Mouse (Mus musculus) CH12.LX (cell line): Measurements from ENCODE around the gene Perm1. TPM values are rescaled to one million over a fixed set of nuclear protein-coding genes. Genes with fewer than 3 reads are reported as not detected.

ENCODE experiments used
- DNase-seq: peaks from one replicate; pipeline ENCODE4 v3.0.0-alpha.2; 2013; ENCODE audit errors: extremely low read depth
- H3K27ac ChIP-seq: 2 replicates; pipeline ENCODE4 v1.5.1; 2012; ENCODE audit warnings: low read depth, mild to moderate bottlenecking, control low read depth, moderate library complexity; ENCODE audit not compliant: insufficient read depth
- H3K27me3 ChIP-seq: replicated peaks from 2 replicates; pipeline ENCODE3; 2012; ENCODE audit warnings: inconsistent platforms
- H3K36me3 ChIP-seq, 2 experiments: replicated peaks in 1 of 2; 2 replicates each; pipeline versions ENCODE3 to v1.6.1; 2012; ENCODE audit warnings: inconsistent platforms in 1 of 2, low read length in 1 of 2, mild to moderate bottlenecking in 1 of 2, mixed read lengths in 1 of 2, moderate library complexity in 1 of 2; ENCODE audit not compliant: control insufficient read depth in 1 of 2, insufficient read depth in 1 of 2
- H3K4me1 ChIP-seq, 2 experiments: 2 replicates each; pipeline ENCODE4 v1.6.1; 2012; ENCODE audit warnings: inconsistent platforms in 1 of 2, moderate library complexity in 1 of 2; ENCODE audit not compliant: insufficient read depth in 2 of 2, control insufficient read depth in 1 of 2
- H3K4me2 ChIP-seq: 2 replicates; pipeline ENCODE4 v1.6.1; 2012; ENCODE audit warnings: low read depth, mild to moderate bottlenecking, control low read depth; ENCODE audit not compliant: poor library complexity, insufficient read depth, severe bottlenecking
- H3K4me3 ChIP-seq, 3 experiments: fragments of 150-350 bp in 1 of 3; sonication (generic) in 1 of 3; replicated peaks in 1 of 3; 2 replicates each; pipeline versions ENCODE3 to v1.5.1; 2011 to 2012; ENCODE audit warnings: low read depth in 2 of 3, low read length in 2 of 3, mild to moderate bottlenecking in 2 of 3, moderate library complexity in 2 of 3, control low read depth in 1 of 3, improper control_type of control experiment in 1 of 3, inconsistent platforms in 1 of 3, mixed read lengths in 1 of 3; ENCODE audit not compliant: poor library complexity in 1 of 3
- H3K79me2 ChIP-seq: replicated peaks from 2 replicates; pipeline ENCODE4 v1.6.1; 2012; ENCODE audit warnings: mild to moderate bottlenecking, moderate library complexity; ENCODE audit not compliant: control insufficient read depth, poor library complexity, insufficient read depth, severe bottlenecking; ENCODE audit errors: extremely low read depth
- H3K9ac ChIP-seq: 2 replicates; pipeline ENCODE4 v1.6.1; 2012; ENCODE audit warnings: low read depth, mild to moderate bottlenecking, control low read depth, moderate library complexity; ENCODE audit not compliant: insufficient read depth
- H3K9me3 ChIP-seq: replicated peaks from 2 replicates; pipeline ENCODE3; 2012; ENCODE audit warnings: low read length, inconsistent platforms, mixed read lengths
- BHLHE40 ChIP-seq: IDR thresholded peaks from 2 replicates; pipeline ENCODE4 v1.6.1; 2011; ENCODE audit warnings: mild to moderate bottlenecking, low read depth, low read length, improper control_type of control experiment
- CHD1 ChIP-seq: IDR thresholded peaks from 2 replicates; pipeline ENCODE4 v1.6.1; 2012; ENCODE audit warnings: low read depth, low read length, improper control_type of control experiment, inconsistent platforms
- CHD2 ChIP-seq: IDR thresholded peaks from 2 replicates; pipeline ENCODE4 v1.6.1; 2011; ENCODE audit warnings: low read length, improper control_type of control experiment
- ELF1 ChIP-seq: IDR thresholded peaks from 2 replicates; pipeline ENCODE4 v1.6.1; 2014; ENCODE audit warnings: low read depth, mild to moderate bottlenecking, inconsistent platforms, low read length, improper control_type of control experiment
- ETS1 ChIP-seq: conservative IDR thresholded peaks from 2 replicates; pipeline ENCODE4 v1.6.1; 2012; ENCODE audit warnings: low read depth, mild to moderate bottlenecking, inconsistent platforms, low read length, improper control_type of control experiment, moderate library complexity
- GABPA ChIP-seq: IDR thresholded peaks from 2 replicates; pipeline ENCODE4 v1.6.1; 2012; ENCODE audit warnings: low read depth, low read length, improper control_type of control experiment, inconsistent platforms; ENCODE audit not compliant: insufficient replicate concordance
- KAT2A ChIP-seq: IDR thresholded peaks from 2 replicates; pipeline ENCODE4 v1.6.1; 2012; ENCODE audit warnings: low read length, improper control_type of control experiment, inconsistent platforms; ENCODE audit not compliant: insufficient replicate concordance
- MAZ ChIP-seq: IDR thresholded peaks from 2 replicates; pipeline ENCODE4 v1.6.1; 2012; ENCODE audit warnings: low read depth, mild to moderate bottlenecking, inconsistent platforms, low read length, improper control_type of control experiment, moderate library complexity
- MXI1 ChIP-seq: IDR thresholded peaks from 2 replicates; pipeline ENCODE4 v1.6.1; 2011; ENCODE audit warnings: mild to moderate bottlenecking, low read depth, low read length, improper control_type of control experiment
- NRF1 ChIP-seq: IDR thresholded peaks from 2 replicates; pipeline ENCODE4 v1.6.1; 2014; ENCODE audit warnings: low read depth, mild to moderate bottlenecking, inconsistent platforms, low read length, improper control_type of control experiment, moderate library complexity
- SMC3 ChIP-seq: IDR thresholded peaks from 2 replicates; pipeline ENCODE4 v1.6.1; 2011; ENCODE audit warnings: low read depth, low read length, improper control_type of control experiment
- UBTF ChIP-seq: IDR thresholded peaks from 2 replicates; pipeline ENCODE4 v1.6.1; 2012; ENCODE audit warnings: low read depth, mild to moderate bottlenecking, inconsistent platforms, low read length, improper control_type of control experiment, moderate library complexity
- ZNF384 ChIP-seq: IDR thresholded peaks from 2 replicates; pipeline ENCODE4 v1.6.1; 2012; ENCODE audit warnings: low read depth, low read length, improper control_type of control experiment, inconsistent platforms
- dilution Hi-C: fragments of 300-500 bp; cut with MboI; formaldehyde crosslinking; loops from 2 replicates; pipeline ENCODE4 v1.14.3; 2020; ENCODE audit warnings: low sequenced_read_pairs; ENCODE audit not compliant: extremely low pct_unique_long_range_greater_than_20kb, extremely low pct_ligation_motif_present
- in situ Hi-C: fragments of 300-500 bp; cut with MboI; formaldehyde crosslinking; loops from 3 replicates; pipeline ENCODE4 v1.14.3; 2019; ENCODE audit warnings: low sequenced_read_pairs, low pct_ligation_motif_present, low pct_unique_long_range_greater_than_20kb, mixed read lengths
- polyA plus RNA-seq: library from polyadenylated mRNA; unstranded; fragments of >175 nt; gene quantifications from 2 replicates; pipeline ENCODE4 v1.2.1, GENCODE M21; 2012; ENCODE audit warnings: low read depth; ENCODE audit not compliant: insufficient read length
- total RNA-seq, 2 experiments: library from RNA; depleted of rRNA; stranded (reverse); fragments of 300-350 nt in 1 of 2; fragments of >200 nt in 1 of 2; gene quantifications; 2 replicates each; pipeline ENCODE4 v1.2.3; 2012 to 2014

Gene Perm1
- total and polyA plus RNA-seq, 3 experiments: 0.08 to 0.43 TPM; not detected in 1

- no peaks in the 10 kb centered on the region for H3K9me3 ChIP-seq
- H3K27ac ChIP-seq: no peak overlapping the region
- no peak overlapping the region for H3K4me3 ChIP-seq
- no peaks in the 10 kb centered on the region for H3K27me3 ChIP-seq
- peaks cover 0 to 8% of the 10 kb centered on the region in 2 experiments; a peak in 2 of 4 replicates for H3K4me1 ChIP-seq
- H3K79me2 ChIP-seq: no peaks in the 10 kb centered on the region
- in situ Hi-C loops (loop anchor here (10.0 kb wide), 1 partner anchor 53 kb away; no protein-coding TSS in a partner anchor), dilution Hi-C loops (no loop called here)
- H3K4me2 ChIP-seq: no peak overlapping the region
- H3K36me3 ChIP-seq: peaks cover 15 to 56% of the 10 kb centered on the region in 2 experiments
- TF ChIP-seq NRF1: no peak
- TF ChIP-seq CHD2: no peak
- TF ChIP-seq MAZ: no peak
- TF ChIP-seq BHLHE40: no peak
- no peak for TF ChIP-seq UBTF
- TF ChIP-seq ETS1: no peak
- no peak overlapping the region for H3K9ac ChIP-seq
- DNase-seq: no peak
Observed at GRCm38 (mm10) chr4:156177630-156178029, 38.0 kb upstream of the Perm1 start.

GRCm38 (mm10) chr4:156183747-156184146 is 31.9 kb upstream of the Perm1 start:
- in situ Hi-C loops: no loop called here
- no peak overlapping the region for H3K27ac ChIP-seq
- H3K27me3 ChIP-seq: no peaks in the 10 kb centered on the region
- H3K9me3 ChIP-seq: no peaks in the 10 kb centered on the region
- no peaks in the 10 kb centered on the region for H3K79me2 ChIP-seq
- no peak overlapping the region for H3K4me2 ChIP-seq
- dilution Hi-C loops: no loop called here
- H3K4me1 ChIP-seq: peaks cover 0 to 36% of the 10 kb centered on the region in 2 experiments; a peak in 2 of 4 replicates
- no peak overlapping the region for H3K4me3 ChIP-seq
- peaks cover 4 to 8% of the 10 kb centered on the region in 2 experiments for H3K36me3 ChIP-seq
- no peak overlapping the region for H3K9ac ChIP-seq
- no peak for DNase-seq
- TF ChIP-seq GABPA (no peak), CHD1 (no peak), SMC3 (no peak)

DNA sequence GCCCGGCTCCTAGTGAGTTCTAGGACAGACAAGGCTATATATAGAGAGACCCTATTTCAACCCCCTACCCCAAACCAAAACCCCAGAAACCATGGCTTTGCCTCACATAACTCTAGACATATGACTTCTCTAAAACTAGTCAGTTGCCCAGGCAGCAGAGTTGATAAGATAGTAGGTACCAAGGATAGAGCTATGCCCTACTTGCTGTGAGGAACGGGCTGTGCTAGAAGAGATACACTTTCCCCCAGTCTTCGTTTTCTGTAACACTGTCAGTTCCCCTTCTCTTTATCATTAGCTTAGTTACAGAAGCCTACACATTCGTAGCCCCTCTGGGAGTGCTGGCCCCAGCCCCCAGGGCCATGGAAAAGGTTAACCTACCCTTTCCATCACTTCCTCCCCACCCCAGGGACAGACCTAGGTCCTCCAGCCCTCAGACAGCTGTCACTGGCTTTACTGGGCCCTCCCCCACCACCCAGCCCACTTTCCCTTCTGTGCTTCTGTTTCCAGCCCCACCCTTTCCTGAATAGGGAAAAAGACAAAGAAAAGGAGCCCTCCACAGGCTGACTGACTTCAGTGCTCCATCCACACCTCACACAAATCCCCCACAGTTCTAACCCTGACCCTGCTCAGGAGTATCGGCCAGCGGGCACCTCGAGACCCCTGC is 31.2 kb upstream of the Perm1 start:
- dilution Hi-C loops: no loop called here
- no peak for DNase-seq
- no peak overlapping the region for H3K4me2 ChIP-seq
- H3K4me1 ChIP-seq: peaks cover 3 to 42% of the 10 kb centered on the region in 2 experiments; a peak in 2 of 4 replicates
- H3K36me3 ChIP-seq: peaks cover 0 to 2% of the 10 kb centered on the region in 2 experiments
- no peak overlapping the region for H3K4me3 ChIP-seq
- H3K79me2 ChIP-seq: no peaks in the 10 kb centered on the region
- H3K27ac ChIP-seq: no peak overlapping the region
- H3K27me3 ChIP-seq: no peaks in the 10 kb centered on the region
- H3K9ac ChIP-seq: no peak overlapping the region
- H3K9me3 ChIP-seq: no peaks in the 10 kb centered on the region
- TF ChIP-seq CHD2 (no peak), MXI1 (no peak), ZNF384 (no peak), ELF1 (no peak), ETS1 (no peak), KAT2A (no peak)
- in situ Hi-C loops: no loop called here
